Mouse (Mus musculus) small intestine, adult 2 months (tissue): ENCODE results near the gene Hspd1. TPM values are rescaled to one million over a fixed set of nuclear protein-coding genes. Genes with fewer than 3 reads are reported as not detected.

Source experiments
- H3K27ac ChIP-seq: fragments of 200-500 bp; 2 replicates; pipeline ENCODE4 v1.5.1; 2012; ENCODE audit warnings: low read depth, low read length, control low read depth, inconsistent platforms; ENCODE audit not compliant: insufficient read depth
- H3K27me3 ChIP-seq: fragments of 200-500 bp; 2 replicates; pipeline ENCODE4 v1.6.1; 2012; ENCODE audit warnings: mild to moderate bottlenecking, moderate library complexity, low read length, inconsistent platforms; ENCODE audit not compliant: control insufficient read depth, insufficient read depth
- H3K36me3 ChIP-seq: fragments of 200-500 bp; 2 replicates; pipeline ENCODE4 v1.6.1; 2012; ENCODE audit warnings: mild to moderate bottlenecking, low read length, control low read depth, inconsistent platforms; ENCODE audit not compliant: control insufficient read depth, insufficient read depth
- H3K4me1 ChIP-seq: fragments of 200-500 bp; 2 replicates; pipeline ENCODE4 v1.6.1; 2012; ENCODE audit warnings: low read length, inconsistent platforms, mixed read lengths; ENCODE audit not compliant: control insufficient read depth, insufficient read depth, insufficient read length
- H3K4me3 ChIP-seq: fragments of 200-500 bp; 2 replicates; pipeline ENCODE4 v1.5.1; 2012; ENCODE audit warnings: low read depth, mild to moderate bottlenecking, control low read depth, inconsistent platforms, low read length, moderate library complexity
- CTCF ChIP-seq: fragments of 200-500 bp; IDR thresholded peaks from 2 replicates; pipeline ENCODE4 v1.5.1; 2012; ENCODE audit warnings: low read depth, mild to moderate bottlenecking, control low read depth, inconsistent platforms, low read length, moderate library complexity, mixed read lengths; ENCODE audit not compliant: insufficient replicate concordance, insufficient read length; ENCODE audit errors: extremely low read depth
- POLR2A ChIP-seq: fragments of 200-500 bp; IDR thresholded peaks from 2 replicates; pipeline ENCODE4 v1.6.1; 2012; ENCODE audit warnings: low read depth, mild to moderate bottlenecking, control low read depth, inconsistent platforms, low read length, moderate library complexity
- WGBS: fragments of 180-500 bp; shearing (Covaris S2); methylation state at CpG from one replicate; pipeline ENCODE4 v1.1.7; 2018; 5-methylcytosine and 5-hydroxymethylcytosine counted together
- polyA plus RNA-seq: library from polyadenylated mRNA; depleted of rRNA; stranded (reverse); fragments of >200 nt; gene quantifications from 2 replicates; pipeline ENCODE4 v1.2.3, GENCODE M21; 2012

The Hspd1 gene
- polyA plus RNA-seq, 1 experiment: 6.1 TPM

DNA sequence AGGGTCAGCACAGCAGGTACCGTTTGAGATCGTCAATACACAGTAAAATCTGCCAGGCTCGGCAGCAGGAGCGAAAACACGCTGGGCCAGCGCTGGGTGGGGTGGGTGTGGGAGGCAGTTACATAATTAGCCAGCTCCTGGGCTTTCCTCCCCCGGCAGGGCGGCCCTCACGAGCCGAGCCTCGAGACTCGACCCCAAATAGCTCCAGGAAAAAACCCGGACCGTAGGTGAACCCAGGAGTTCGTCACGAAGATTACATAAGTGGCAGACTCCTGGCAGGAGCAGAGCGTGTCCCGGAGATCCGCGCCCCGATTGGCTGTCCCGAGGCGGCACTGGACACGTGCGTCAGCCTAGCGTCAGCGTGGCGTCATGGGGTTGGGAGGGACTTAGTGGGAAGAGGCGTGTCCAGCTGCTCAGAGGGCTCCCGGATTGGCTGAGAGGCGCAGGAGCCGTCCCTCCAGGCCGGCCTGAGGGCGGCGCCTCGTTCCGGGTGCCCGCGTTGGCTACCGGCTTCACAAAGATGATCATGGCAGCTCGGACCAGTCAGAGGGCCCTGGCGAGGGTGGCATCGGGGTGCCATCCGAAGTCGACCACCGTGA, 35.6 kb downstream of the Hspd1 start, which contains the start of gene Coq10b:
Gene Coq10b (plus strand): TSS at position 416 of the 599 bp plus-strand sequence.
- Histone ChIP-seq H3K36me3 (peaks cover 4% of the 10 kb centered on the region; the same call in 1 of the 2 replicates), H3K27me3 (no peaks in the 10 kb centered on the region), H3K4me1 (peaks cover 5% of the 10 kb centered on the region; the same call in 1 of the 2 replicates), H3K27ac (peak within 1 kb of the TSS; percentile 96), H3K4me3 (peak within 1 kb of the TSS; percentile 89)
- whole genome bisulfite sequencing: under 1% methylated on average over 46 of the region's 46 CpGs
- TF ChIP-seq POLR2A (peak; percentile 76; the same call in 1 of the 2 replicates), CTCF (no peak)

- WGBS: 69% methylated on average over 3 of the region's 3 CpGs
- peaks cover 4% of the 10 kb centered on the region; the same call in 1 of the 2 replicates for H3K36me3 ChIP-seq
- no peaks in the 10 kb centered on the region for H3K27me3 ChIP-seq
- no peak overlapping the region for H3K4me3 ChIP-seq
- TF ChIP-seq POLR2A: no peak
- TF ChIP-seq CTCF: no peak
- peak overlapping the region; percentile 96 for H3K27ac ChIP-seq
- H3K4me1 ChIP-seq: peaks cover 5% of the 10 kb centered on the region; the same call in 1 of the 2 replicates
Observed at GRCm38 (mm10) chr1:55051671-55052070, 36.4 kb downstream of the Hspd1 start.

DNA sequence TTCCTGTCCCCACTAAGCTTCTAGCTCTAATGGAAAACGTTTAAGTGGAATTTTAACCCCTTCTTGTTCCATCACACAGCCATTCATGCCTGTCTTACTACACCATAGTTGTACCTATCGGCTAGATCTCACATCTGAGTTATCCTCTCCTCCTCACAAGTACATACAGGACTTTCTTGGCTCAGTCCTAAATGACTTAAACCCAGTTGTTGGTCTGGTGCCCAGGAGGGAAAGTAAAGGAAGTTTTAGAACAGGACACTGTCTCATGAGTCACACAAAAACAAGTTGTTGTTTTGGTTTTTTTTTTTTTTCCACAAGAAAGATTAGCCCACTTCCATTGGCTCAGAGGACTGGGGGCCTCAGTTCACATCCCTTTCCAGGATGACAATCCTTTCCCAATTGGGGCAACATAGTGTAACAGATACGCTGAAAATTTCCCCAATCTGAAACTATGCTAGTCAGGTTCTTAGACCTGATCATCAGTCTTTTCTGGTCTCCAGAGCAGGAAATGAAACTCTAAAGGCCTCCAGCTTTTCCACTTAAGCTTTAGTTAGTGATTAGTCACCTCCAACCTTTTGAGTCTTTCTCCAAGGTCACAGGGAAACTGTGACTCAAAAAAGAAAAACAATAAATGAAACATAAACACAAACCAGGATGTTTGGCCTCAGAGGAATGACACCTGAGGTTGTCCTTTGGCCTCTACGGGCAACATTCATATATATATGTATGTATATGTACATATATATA, 39.0 kb downstream of the Hspd1 start:
- Histone ChIP-seq H3K36me3 (no peaks in the 10 kb centered on the region), H3K27me3 (no peaks in the 10 kb centered on the region), H3K4me3 (no peak overlapping the region), H3K27ac (no peak overlapping the region), H3K4me1 (peaks cover 3% of the 10 kb centered on the region; the same call in 1 of the 2 replicates)
- TF ChIP-seq CTCF (no peak), POLR2A (no peak)
- 61% methylated on average over 4 of the region's 4 CpGs for WGBS

DNA sequence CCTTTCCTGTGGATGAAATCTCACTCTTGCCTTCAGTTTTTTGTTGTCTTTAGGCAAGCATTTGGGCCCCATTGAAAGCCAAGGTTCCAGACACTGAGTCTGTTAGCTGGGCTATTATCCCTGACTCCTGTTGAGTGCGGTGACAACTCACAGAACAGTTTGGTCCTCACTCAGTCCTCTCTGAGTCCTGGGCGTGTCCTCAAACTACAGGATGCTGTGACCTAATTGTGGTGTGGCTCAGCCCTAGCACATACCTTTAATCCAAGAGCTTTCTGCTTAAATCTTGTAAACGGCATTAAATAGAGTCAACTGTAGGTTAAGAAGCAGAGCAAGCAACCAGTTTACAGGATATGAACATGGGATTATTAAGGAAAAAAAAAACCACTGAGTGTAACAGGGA, 44.9 kb downstream of the Hspd1 start:
- no peaks in the 10 kb centered on the region for H3K27me3 ChIP-seq
- H3K27ac ChIP-seq: no peak overlapping the region
- no peaks in the 10 kb centered on the region for H3K36me3 ChIP-seq
- H3K4me1 ChIP-seq: no peaks in the 10 kb centered on the region
- WGBS: 81% methylated on average over 3 of the region's 3 CpGs
- H3K4me3 ChIP-seq: no peak overlapping the region
- TF ChIP-seq CTCF (no peak), POLR2A (no peak)

- Histone ChIP-seq H3K27me3 (no peaks in the 10 kb centered on the region), H3K4me1 (no peaks in the 10 kb centered on the region), H3K36me3 (no peaks in the 10 kb centered on the region), H3K27ac (no peak overlapping the region), H3K4me3 (no peak overlapping the region)
- 64% methylated on average over 1 of the region's 1 CpGs for WGBS
- TF ChIP-seq POLR2A (no peak), CTCF (no peak)
Observed at GRCm38 (mm10) chr1:55042246-55042645, 45.8 kb downstream of the Hspd1 start.

GRCm38 (mm10) chr1:55041691-55042090, 46.4 kb downstream of the Hspd1 start:
- Histone ChIP-seq H3K27ac (no peak overlapping the region), H3K4me1 (no peaks in the 10 kb centered on the region), H3K36me3 (no peaks in the 10 kb centered on the region), H3K4me3 (no peak overlapping the region), H3K27me3 (no peaks in the 10 kb centered on the region)
- TF ChIP-seq POLR2A (no peak), CTCF (no peak)
- WGBS: 96% methylated on average over 4 of the region's 4 CpGs

DNA sequence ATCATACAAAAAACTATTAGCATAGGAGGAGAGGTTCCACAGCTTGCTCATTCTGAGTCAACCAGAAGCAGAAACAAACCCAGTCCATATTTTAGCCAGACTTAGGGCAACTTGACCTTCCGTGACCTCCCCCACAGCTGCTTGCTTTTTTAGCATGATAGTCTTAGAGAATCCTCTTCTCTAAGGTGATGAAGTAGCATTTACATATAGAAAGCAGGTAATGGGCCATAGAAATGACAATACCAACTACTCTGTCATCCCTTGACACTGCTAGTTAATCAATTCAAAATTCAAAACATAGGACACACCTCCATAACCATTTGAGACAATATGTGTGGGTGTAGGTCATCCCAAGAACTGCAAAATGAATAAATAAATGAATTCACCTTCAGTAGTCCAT, 48.1 kb downstream of the Hspd1 start:
- Histone ChIP-seq H3K27ac (no peak overlapping the region), H3K4me1 (no peaks in the 10 kb centered on the region), H3K27me3 (no peaks in the 10 kb centered on the region), H3K4me3 (no peak overlapping the region), H3K36me3 (no peaks in the 10 kb centered on the region)
- 100% methylated on average over 1 of the region's 1 CpGs for WGBS
- TF ChIP-seq POLR2A (no peak), CTCF (no peak)
